Mouse (Mus musculus) left cerebral cortex, postnatal 4 days (tissue): Measurements from ENCODE around the gene Esyt3. TPM values are rescaled to one million over a fixed set of nuclear protein-coding genes. Genes with fewer than 3 reads are reported as not detected.

Experiments
- DNase-seq: peaks from one replicate; pipeline ENCODE4 v3.0.0-alpha.2; 2022
- intact Hi-C: fragments of 180-260 bp; cut with DNase I; formaldehyde crosslinking; loops from one replicate; pipeline ENCODE4 v1.15.1; 2025
- total RNA-seq, 2 experiments: library from RNA; stranded (reverse); gene quantifications; 2 replicates each; pipeline ENCODE4 v1.2.3; 2021

Gene Esyt3
- total RNA-seq: 1 to 10 TPM; 1.6 to 3.3 TPM

GRCm38 (mm10) chr9:99357921-99358692 is at the start of gene Esyt3:
Gene Esyt3 (minus strand): TSS chr9:99358557.
- peak; percentile 57 for DNase-seq
- intact Hi-C loops: no loop called here

- intact Hi-C loops: no loop called here
- peak; percentile 31 for DNase-seq
These were observed 43.1 kb upstream of the Esyt3 start for GRCm38 (mm10) chr9:99401288-99401974.

DNA sequence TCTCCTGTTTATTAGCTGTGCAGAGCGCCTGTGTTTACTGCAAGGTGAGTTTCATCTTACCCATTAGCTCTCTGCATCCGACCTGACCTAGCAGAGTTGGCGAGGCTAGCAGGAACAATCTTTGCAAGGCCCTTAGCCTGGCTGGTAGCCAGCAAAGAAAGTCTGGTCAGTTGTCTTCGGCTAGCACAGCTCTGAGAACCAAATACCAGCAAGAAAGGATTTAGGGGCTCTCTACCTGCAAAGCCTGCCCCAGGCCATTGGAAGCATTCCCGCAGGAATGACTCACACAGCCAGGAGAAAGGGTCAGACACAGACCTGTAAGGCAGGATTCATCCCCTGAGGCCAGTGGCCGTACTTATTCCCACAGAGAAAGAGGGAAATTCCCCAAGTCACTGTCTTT is 42.4 kb upstream of the Esyt3 start:
- intact Hi-C loops: no loop called here
- peak; percentile 35 for DNase-seq

GRCm38 (mm10) chr9:99397056-99397815 is 38.9 kb upstream of the Esyt3 start:
- intact Hi-C loops: no loop called here
- DNase-seq: no peak

- intact Hi-C loops: no loop called here
- DNase-seq: peak; percentile 34
These were observed 36.0 kb upstream of the Esyt3 start for GRCm38 (mm10) chr9:99394366-99394765.

- intact Hi-C loops: no loop called here
- DNase-seq: peak; percentile 23
These were observed 34.8 kb upstream of the Esyt3 start for GRCm38 (mm10) chr9:99393146-99393545.

- no peak for DNase-seq
- intact Hi-C loops: no loop called here
These were observed 33.2 kb upstream of the Esyt3 start for GRCm38 (mm10) chr9:99391557-99391956.

DNA sequence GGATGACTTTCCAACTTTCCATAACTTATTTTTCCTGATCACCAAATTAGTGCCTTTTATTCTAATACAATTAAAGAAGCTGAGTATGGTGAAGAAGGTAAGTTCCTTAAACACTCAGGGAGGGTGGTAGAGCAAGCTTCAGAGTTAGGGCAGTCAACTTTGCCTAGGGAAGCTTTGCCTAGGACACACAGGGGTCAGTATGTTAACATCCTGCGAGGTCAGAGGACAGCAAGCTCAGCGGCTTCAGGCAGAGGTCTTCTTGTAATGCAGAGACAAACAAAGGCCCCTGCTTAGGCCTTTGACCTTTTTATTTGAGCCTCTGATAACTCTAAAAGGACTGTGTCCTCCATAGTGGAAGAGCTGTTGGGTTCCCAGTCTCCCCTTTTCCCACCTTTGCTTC is 32.4 kb upstream of the Esyt3 start:
- intact Hi-C loops: no loop called here
- DNase-seq: no peak

GRCm38 (mm10) chr9:99390201-99390600 is 31.8 kb upstream of the Esyt3 start:
- intact Hi-C loops: no loop called here
- DNase-seq: no peak

- intact Hi-C loops: no loop called here
- DNase-seq: no peak
These were observed 31.1 kb upstream of the Esyt3 start for GRCm38 (mm10) chr9:99389506-99389905.

GRCm38 (mm10) chr9:99388856-99389255 is 30.5 kb upstream of the Esyt3 start:
- DNase-seq: peak; percentile 20
- intact Hi-C loops: no loop called here

DNA sequence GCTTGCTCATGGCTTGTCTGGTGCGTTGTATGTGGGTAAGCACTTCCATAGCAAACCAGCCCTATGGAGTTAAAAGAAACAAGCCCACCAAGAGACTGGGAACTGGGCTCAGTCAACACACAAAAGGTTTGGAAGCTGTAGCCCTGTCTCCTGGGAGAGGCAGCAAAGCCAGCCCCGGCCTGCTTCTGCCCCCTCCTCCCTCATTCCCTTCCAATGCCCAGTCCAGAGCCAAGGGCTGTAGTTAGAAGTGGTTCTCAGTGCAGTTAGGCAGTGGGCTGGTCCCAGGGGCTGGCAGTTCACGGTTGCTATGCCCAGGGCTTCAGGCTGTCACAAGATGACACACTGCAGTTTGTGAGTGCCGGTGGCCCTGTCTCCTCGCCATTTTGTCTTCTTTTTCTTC is 29.7 kb upstream of the Esyt3 start:
- peak; percentile 66 for DNase-seq
- intact Hi-C loops: no loop called here

- no peak for DNase-seq
- intact Hi-C loops: no loop called here
These were observed 24.2 kb upstream of the Esyt3 start for GRCm38 (mm10) chr9:99382556-99382955.

GRCm38 (mm10) chr9:99379194-99379593 is 20.8 kb upstream of the Esyt3 start:
- no peak for DNase-seq
- intact Hi-C loops: loop anchor here (5.0 to 10.0 kb wide), 4 partner anchors 137 to 764 kb away; partner anchors contain the start of gene Cep70

GRCm38 (mm10) chr9:99376591-99377418 is 18.4 kb upstream of the Esyt3 start:
- peak; percentile 31 for DNase-seq
- intact Hi-C loops: loop anchor here (5.0 to 10.0 kb wide), 4 partner anchors 135 to 762 kb away; partner anchors contain the start of gene Cep70

GRCm38 (mm10) chr9:99368431-99368830 is 10.1 kb upstream of the Esyt3 start:
- DNase-seq: no peak
- intact Hi-C loops: no loop called here

DNA sequence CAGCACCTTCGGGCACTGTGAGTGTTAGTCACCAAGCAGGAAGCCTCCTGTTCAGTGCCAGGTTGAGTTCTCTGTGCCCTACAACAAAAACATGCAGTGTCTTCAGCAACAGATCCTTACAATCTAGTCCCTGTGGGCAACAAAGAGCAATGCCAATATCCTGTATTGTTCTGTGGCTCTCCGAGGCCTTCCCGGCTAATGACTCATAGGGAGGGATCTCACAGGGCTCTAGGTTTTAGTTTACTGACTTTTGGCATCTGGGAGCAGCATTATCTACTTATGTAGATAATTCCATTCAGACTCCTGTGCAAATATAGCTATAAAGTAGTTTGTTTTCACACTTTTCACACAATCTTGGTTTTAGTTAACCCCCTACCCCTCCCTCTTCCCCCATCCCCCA is 7.5 kb upstream of the Esyt3 start:
- intact Hi-C loops: no loop called here
- DNase-seq: no peak

DNA sequence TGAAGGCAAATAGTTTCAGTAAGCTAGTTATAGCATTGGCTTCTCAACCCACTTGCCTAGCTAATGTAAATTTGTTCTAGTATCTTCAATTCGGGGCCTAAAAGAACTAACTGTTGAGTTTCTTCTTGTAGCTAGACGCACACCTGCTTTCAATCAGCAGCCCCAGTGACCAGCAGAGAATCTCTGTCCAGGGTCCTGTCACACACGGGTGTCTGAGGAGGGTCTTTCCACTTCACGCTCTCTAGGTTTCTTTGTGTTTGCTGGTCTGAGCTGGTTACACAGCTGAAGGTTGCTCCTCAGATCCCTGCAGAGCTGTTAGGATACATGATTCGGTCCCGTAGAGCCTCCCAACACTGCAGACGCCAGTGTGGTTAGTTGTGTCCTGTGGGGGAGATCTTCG is 4.7 kb upstream of the Esyt3 start:
- intact Hi-C loops: no loop called here
- DNase-seq: no peak

DNA sequence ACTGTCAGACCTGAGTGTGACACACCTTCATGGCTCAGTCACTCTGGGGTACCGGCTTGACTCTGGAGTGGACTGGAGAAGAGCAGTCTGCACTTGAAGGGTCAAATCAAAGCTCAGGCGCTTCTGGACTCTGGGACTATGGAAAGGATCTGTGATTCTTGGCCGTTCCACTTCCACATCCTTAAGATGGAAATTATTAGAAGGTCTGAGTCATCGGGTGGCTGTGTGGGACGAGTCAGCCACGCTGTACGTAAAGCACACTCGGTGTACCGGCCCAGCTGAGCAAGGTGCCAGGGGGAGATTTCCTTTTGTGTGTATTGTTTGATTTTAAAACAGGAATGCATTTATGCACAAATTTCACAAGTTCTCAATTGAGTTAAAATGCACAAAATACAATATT is 3.6 kb upstream of the Esyt3 start:
- DNase-seq: no peak
- intact Hi-C loops: no loop called here

- intact Hi-C loops: no loop called here
- no peak for DNase-seq
These were observed 655 bp upstream of the Esyt3 start for GRCm38 (mm10) chr9:99359012-99359411.

DNA sequence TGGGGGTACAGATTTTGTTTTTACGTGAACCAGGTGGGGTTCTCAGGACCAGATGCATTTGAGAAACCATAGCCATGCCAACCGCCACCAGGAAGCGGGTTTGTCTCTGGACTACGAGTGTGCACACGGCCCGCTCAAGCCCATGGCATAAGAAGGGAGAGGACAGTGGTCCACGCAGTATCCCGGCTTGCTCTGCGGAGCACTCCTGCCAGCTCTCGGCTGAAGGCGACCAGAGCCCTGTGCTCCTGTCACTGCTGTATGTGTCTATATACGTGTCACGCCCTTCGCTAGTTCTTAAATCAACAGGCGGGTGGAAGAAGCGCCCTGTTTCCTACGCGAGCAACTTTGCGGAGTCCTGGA is 816 bp downstream of the Esyt3 start:
- intact Hi-C loops: no loop called here
- DNase-seq: no peak
